Comparison of ENCODE assay signal across 8 mouse cellular contexts in genomic region chr9:101033761-101034447, GRCm38 (mm10). TPM values are rescaled to one million over a fixed set of nuclear protein-coding genes. Genes with fewer than 3 reads are reported as not detected.
A peak's percentile ranks its signal among the peaks of the same experiment; 100 is the strongest.
DNase-seq lines count a peak whose midpoint lies in the region; ATAC-seq and TF ChIP-seq lines count a peak whose summit lies in the region.

No protein-coding gene starts in this region.

- peaks cover 7% of the 10 kb centered on the region for H3K36me3 ChIP-seq in embryonic facial prominence, embryonic 13.5 days
- H3K36me3 ChIP-seq in intestine, embryonic 14.5 days (ENCODE audit: control insufficient read depth, insufficient read depth, low read length), result 0 out of 2 replicates have a peak, but pooled peaks cover 2% of the 10 kb centered on the region
- H3K36me3 ChIP-seq in midbrain, postnatal 0 days (ENCODE audit: insufficient read depth, low read length), result peaks cover 6% of the 10 kb centered on the region; the same call in 1 of the 2 replicates

- peak overlapping the region; percentile 82 for H3K4me3 ChIP-seq in cerebellum, adult 2 months (replicated peaks; ENCODE audit: insufficient read depth, low read depth, low read length)
- H3K4me3 ChIP-seq in embryonic facial prominence, embryonic 13.5 days, result peak overlapping the region; percentile 51
- H3K4me3 ChIP-seq in intestine, embryonic 14.5 days (ENCODE audit: low read depth, low read length), result peak overlapping the region; percentile 65
- H3K4me3 ChIP-seq in midbrain, postnatal 0 days (ENCODE audit: low read depth, low read length), result peak overlapping the region; percentile 57

- no peak for TF ChIP-seq POLR2A in cerebellum, adult 2 months (IDR thresholded peaks at IDR 0.05; ENCODE audit: borderline replicate concordance, insufficient read depth, low read length)

- H3K9me3 ChIP-seq in embryonic facial prominence, embryonic 13.5 days, result no peaks in the 10 kb centered on the region
- no peaks in the 10 kb centered on the region for H3K9me3 ChIP-seq in intestine, embryonic 14.5 days (ENCODE audit: control insufficient read depth, low read length)
- no peaks in the 10 kb centered on the region for H3K9me3 ChIP-seq in midbrain, postnatal 0 days (ENCODE audit: low read length)

- under 1% methylated on average over 14 of the region's 14 CpGs for WGBS in cerebellum, adult 2 months
- 4% methylated on average over 14 of the region's 14 CpGs for WGBS in embryonic facial prominence, embryonic 13.5 days
- whole genome bisulfite sequencing in intestine, embryonic 14.5 days, result 2% methylated on average over 14 of the region's 14 CpGs
- 4% methylated on average over 14 of the region's 14 CpGs for WGBS in midbrain, postnatal 0 days

- H3K27me3 ChIP-seq in cerebellum, adult 2 months (ENCODE audit: control insufficient read depth, insufficient read depth, low read length), result no peaks in the 10 kb centered on the region
- no peaks in the 10 kb centered on the region for H3K27me3 ChIP-seq in embryonic facial prominence, embryonic 13.5 days
- H3K27me3 ChIP-seq in intestine, embryonic 14.5 days (replicated peaks; ENCODE audit: control insufficient read depth, insufficient read depth, low read length), result no peaks in the 10 kb centered on the region
- no peaks in the 10 kb centered on the region for H3K27me3 ChIP-seq in midbrain, postnatal 0 days (ENCODE audit: insufficient read depth, low read length)

- intact Hi-C loops in left cerebral cortex, postnatal 25 days (cut with DNase I), result loop anchor here (1.0 kb wide), 1 partner anchor 39 kb away; no protein-coding TSS in a partner anchor

- H3K4me2 ChIP-seq in embryonic facial prominence, embryonic 13.5 days, result peak overlapping the region; percentile 67
- peak overlapping the region; percentile 54 for H3K4me2 ChIP-seq in intestine, embryonic 14.5 days (ENCODE audit: low read length)
- H3K4me2 ChIP-seq in midbrain, postnatal 0 days (ENCODE audit: low read depth, low read length, poor library complexity, severe bottlenecking), result peak overlapping the region; percentile 66

- H3K9ac ChIP-seq in embryonic facial prominence, embryonic 13.5 days, result peak overlapping the region; percentile 75
- H3K9ac ChIP-seq in intestine, embryonic 14.5 days (ENCODE audit: low read length), result peak overlapping the region; percentile 78
- H3K9ac ChIP-seq in midbrain, postnatal 0 days (replicated peaks; ENCODE audit: low read length, poor library complexity, severe bottlenecking), result peak overlapping the region; percentile 66

- TF ChIP-seq CTCF in cerebellum, adult 2 months (IDR thresholded peaks at IDR 0.05; ENCODE audit: borderline replicate concordance, insufficient read depth, low read depth, low read length), result 0 out of 2 replicates have a peak, but pooled peaks have one; percentile 13
- no peak for TF ChIP-seq CTCF in midbrain, postnatal 0 days (IDR thresholded peaks at IDR 0.05)

- no peak for ATAC-seq in cerebellum, adult (ENCODE audit: insufficient number of reproducible peaks, low FRiP score, low TSS enrichment)
- ATAC-seq in embryonic facial prominence, embryonic 13.5 days (ENCODE audit: insufficient number of reproducible peaks, insufficient read depth, low FRiP score, low TSS enrichment, low read depth), result no peak
- ATAC-seq in intestine, embryonic 14.5 days (replicated peaks; ENCODE audit: low FRiP score, low TSS enrichment, low read depth), result peak; percentile 14; the same call in 1 of the 2 replicates
- no peak for ATAC-seq in midbrain, postnatal 0 days (ENCODE audit: low FRiP score)

- no peaks in the 10 kb centered on the region for H3K4me1 ChIP-seq in cerebellum, adult 2 months (ENCODE audit: control insufficient read depth, insufficient read depth, low read length)
- peaks cover 10% of the 10 kb centered on the region for H3K4me1 ChIP-seq in embryonic facial prominence, embryonic 13.5 days
- H3K4me1 ChIP-seq in intestine, embryonic 14.5 days (replicated peaks; ENCODE audit: control insufficient read depth, insufficient read depth, low read length), result peaks cover 2% of the 10 kb centered on the region; the same call in 1 of the 2 replicates
- peaks cover 2% of the 10 kb centered on the region; the same call in 1 of the 2 replicates for H3K4me1 ChIP-seq in midbrain, postnatal 0 days (ENCODE audit: insufficient read depth, low read length)

- H3K27ac ChIP-seq in cerebellum, adult 2 months (ENCODE audit: insufficient read depth, low read length), result peak overlapping the region; percentile 70
- peak overlapping the region; percentile 98 for H3K27ac ChIP-seq in embryonic facial prominence, embryonic 13.5 days
- H3K27ac ChIP-seq in intestine, embryonic 14.5 days (ENCODE audit: low read depth), result peak overlapping the region; percentile 97
- peak overlapping the region; percentile 97 for H3K27ac ChIP-seq in midbrain, postnatal 0 days (ENCODE audit: low read depth, low read length)

- DNase-seq in cerebellum, adult 2 months, result peak; percentile 23 to 33
- DNase-seq in CD4-positive, CD25-positive, alpha-beta regulatory T cell, adult 2 months (ENCODE audit: low read depth, low spot score), result peak; percentile 36
- DNase-seq in intestine, embryonic 14.5 days (ENCODE audit: low spot score), result peak; percentile 63
- DNase-seq in midbrain, postnatal 0 days (ENCODE audit: low spot score), result peak; percentile 3
- DNase-seq in thymus, postnatal 36 days, result no peak
- DNase-seq in left cerebral cortex, postnatal 25 days (ENCODE audit: low spot score in 2 of 2), result no peak

RNA-seq across cellular contexts. Expression of gene Pccb, which starts 0.8 kb away (rescaled TPM):
- polyA plus RNA-seq in cerebellum, adult 2 months (2012; rRNA removed), result 73.7 and 76.7 TPM in 2 replicates
- 23.7 TPM in 2 replicates for polyA plus RNA-seq in embryonic facial prominence, embryonic 13.5 days (2015; fragmentation: Nextera tagmentation; extraction: Ambion mirVana)
- 24.7 and 26.4 TPM in 2 replicates for polyA plus RNA-seq in intestine, embryonic 14.5 days (2014; fragmentation: Nextera tagmentation; extraction: Ambion mirVana)
- total RNA-seq in midbrain, postnatal 0 days (2014; rRNA removed), result 50.7 and 58.1 TPM in 2 replicates
- polyA plus RNA-seq in midbrain, postnatal 0 days (2015; fragmentation: Nextera tagmentation; extraction: Ambion mirVana), result 32.5 and 33.5 TPM in 2 replicates
- total RNA-seq in left cerebral cortex, postnatal 25 days (2021), result 10 to 100 TPM; 37.6 to 39.0 TPM

RNA-seq across cellular contexts. Expression of gene Msl2, which starts 40.0 kb away (rescaled TPM):
- polyA plus RNA-seq in cerebellum, adult 2 months (2012; rRNA removed), result 31.7 and 31.9 TPM in 2 replicates
- 6.3 and 6.4 TPM in 2 replicates for polyA plus RNA-seq in embryonic facial prominence, embryonic 13.5 days (2015; fragmentation: Nextera tagmentation; extraction: Ambion mirVana)
- 5.8 and 7.0 TPM in 2 replicates for polyA plus RNA-seq in intestine, embryonic 14.5 days (2014; fragmentation: Nextera tagmentation; extraction: Ambion mirVana)
- total RNA-seq in midbrain, postnatal 0 days (2014; rRNA removed), result 38.5 and 42.0 TPM in 2 replicates
- polyA plus RNA-seq in midbrain, postnatal 0 days (2015; fragmentation: Nextera tagmentation; extraction: Ambion mirVana), result 3.3 and 4.1 TPM in 2 replicates
- 10 to 100 TPM; 58.8 to 61.2 TPM for total RNA-seq in left cerebral cortex, postnatal 25 days (2021)

Comparison
In these comparisons a context has a peak if more than half of its experiments do, and no peak if none do; other contexts are left out.
1. DNase-seq: peak in cerebellum, adult 2 months (2 of 2), CD4-positive, CD25-positive, alpha-beta regulatory T cell, adult 2 months (single experiment), intestine, embryonic 14.5 days (single experiment) and midbrain, postnatal 0 days (single experiment); none in thymus, postnatal 36 days (0 of 2) and left cerebral cortex, postnatal 25 days (0 of 2).
2. Peak in every context shown above with its lines, with median percentiles within 50 percentile points of each other: H3K27ac ChIP-seq, H3K4me3 ChIP-seq, H3K4me2 ChIP-seq and H3K9ac ChIP-seq.